Mouse (Mus musculus) cerebellum, adult 2 months (tissue): ENCODE results near the gene Alkal2.

ENCODE experiments used
- CTCF ChIP-seq: fragments of 200-500 bp; IDR thresholded peaks from 2 replicates; pipeline ENCODE4 v1.5.1; 2011; ENCODE audit warnings: low read depth, mild to moderate bottlenecking, control low read depth, low read length, moderate library complexity, borderline replicate concordance; ENCODE audit not compliant: insufficient read depth
- POLR2A ChIP-seq: fragments of 200-500 bp; IDR thresholded peaks from 2 replicates; pipeline ENCODE4 v1.6.1; 2011; ENCODE audit warnings: low read length, control low read depth, borderline replicate concordance; ENCODE audit not compliant: insufficient read depth

DNA sequence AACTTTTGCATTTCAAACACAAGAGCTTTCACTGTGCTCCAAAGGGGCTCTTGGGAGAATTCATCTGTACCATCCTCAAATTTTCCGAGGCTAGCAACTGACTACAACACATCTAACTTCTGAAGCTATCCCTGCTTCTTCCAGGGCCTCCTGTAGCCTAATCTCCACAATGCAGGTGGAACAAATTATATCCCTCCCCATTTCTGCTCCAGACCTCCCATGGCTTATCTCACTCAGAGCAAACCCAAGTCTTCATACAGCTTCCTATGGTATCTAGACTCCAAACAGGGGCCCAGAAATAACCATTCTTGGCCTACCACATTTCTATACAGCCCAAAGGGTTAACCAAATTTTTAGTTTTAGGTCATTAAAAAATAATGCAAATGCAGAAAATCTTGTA is 24.5 kb downstream of the Alkal2 start:
- TF ChIP-seq CTCF (no peak), POLR2A (no peak)
